Mouse (Mus musculus) lung, embryonic 15.5 days (tissue): ENCODE results near the gene Tpm4. TPM values are rescaled to one million over a fixed set of nuclear protein-coding genes. Genes with fewer than 3 reads are reported as not detected.

Experiments
- polyA plus RNA-seq: library from polyadenylated mRNA; unstranded; fragments of >200 nt; fragmentation: Nextera tagmentation; extraction: Ambion mirVana; gene quantifications from 2 replicates; pipeline ENCODE4 v1.2.1, GENCODE M21; 2015

Tpm4 gene
- polyA plus RNA-seq, 1 experiment from 2014 or later: 923 TPM

Other genes starting within 250 kb of the Tpm4 start
- gene Zfp882, start 226.4 kb upstream of the Tpm4 start, polyA plus RNA-seq: 6.6 and 7.6 TPM in 2 replicates
- gene Zfp617, start 226.3 kb upstream of the Tpm4 start, polyA plus RNA-seq: 20.8 and 23.4 TPM in 2 replicates
- gene Zfp961, start 183.9 kb upstream of the Tpm4 start, polyA plus RNA-seq: 21.4 and 22.3 TPM in 2 replicates
- 2.4 and 3.0 TPM in 2 replicates for gene Cyp4f18, start 125.3 kb upstream of the Tpm4 start, polyA plus RNA-seq
- not detected in 2 replicates for gene Olfr372, start 93.8 kb upstream of the Tpm4 start, polyA plus RNA-seq
- not detected in 2 replicates for gene Olfr373, start 51.8 kb upstream of the Tpm4 start, polyA plus RNA-seq
- gene Olfr374, start 27.9 kb upstream of the Tpm4 start, polyA plus RNA-seq: not detected in 2 replicates
- 118 and 120 TPM in 2 replicates for gene Rab8a, start 26.2 kb downstream of the Tpm4 start, polyA plus RNA-seq
- 0.34 and 0.57 TPM in 2 replicates for gene Hsh2d, start 54.7 kb downstream of the Tpm4 start, polyA plus RNA-seq
- 0.20 TPM in 2 replicates for gene Cib3, start 77.9 kb downstream of the Tpm4 start, polyA plus RNA-seq
- gene Gm11034, start 78.7 kb downstream of the Tpm4 start, polyA plus RNA-seq: not detected in 2 replicates
- 71.6 and 77.4 TPM in 2 replicates for gene Fam32a, start 84.8 kb downstream of the Tpm4 start, polyA plus RNA-seq
- gene Ap1m1, start 105.0 kb downstream of the Tpm4 start, polyA plus RNA-seq: 103 and 106 TPM in 2 replicates
- gene Gm10282, start 170.3 kb downstream of the Tpm4 start, polyA plus RNA-seq: 33.1 and 33.8 TPM in 2 replicates
- gene Klf2, start 184.1 kb downstream of the Tpm4 start, polyA plus RNA-seq: 13.3 and 14.0 TPM in 2 replicates